Mouse (Mus musculus): ENCODE data around the gene Map10. TPM values are rescaled to one million over a fixed set of nuclear protein-coding genes. Genes with fewer than 3 reads are reported as not detected.

The Map10 gene
- polyA plus RNA-seq, 1 experiment from 2014 or later: 1.1 TPM

DNA sequence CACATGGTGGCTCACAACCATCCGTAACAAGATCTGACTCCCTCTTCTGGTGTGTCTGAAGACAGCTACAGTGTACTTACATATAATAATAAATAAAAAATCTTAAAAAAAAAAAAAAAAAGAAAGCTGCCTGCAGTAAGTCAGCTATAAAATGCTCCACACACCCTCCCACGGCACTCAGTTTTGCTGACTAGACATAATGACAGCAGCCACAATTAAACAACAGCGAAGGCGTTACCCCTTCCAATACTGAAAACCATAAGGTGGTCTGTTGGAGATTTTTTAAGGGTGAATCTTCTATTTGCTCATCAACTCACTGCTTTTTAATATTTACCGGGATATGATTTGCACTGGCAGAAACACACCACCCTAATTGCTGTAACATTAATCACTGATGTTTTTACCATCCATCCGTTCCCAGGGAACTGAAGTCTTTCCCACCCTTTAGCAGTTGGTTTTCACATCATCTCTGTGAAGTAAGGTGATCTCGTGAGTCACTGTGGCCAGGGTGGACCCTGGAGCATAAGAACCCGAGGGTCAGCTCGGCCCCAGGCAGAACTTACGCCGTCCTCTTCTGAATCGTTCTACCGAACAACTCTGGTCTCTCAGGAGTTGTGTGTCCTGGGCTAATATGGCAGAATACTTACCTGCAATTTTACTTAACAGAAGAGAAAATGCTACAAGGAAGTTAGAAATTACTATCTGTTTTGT lies 7.5 kb upstream of the Map10 start:
- no peak overlapping the region for H3K27ac ChIP-seq
- H3K4me3 ChIP-seq (ENCODE audit: inconsistent target): no peak overlapping the region
- H3K36me3 ChIP-seq (ENCODE audit: inconsistent target): no peaks in the 10 kb centered on the region
- no peaks in the 10 kb centered on the region for H3K79me2 ChIP-seq (ENCODE audit: inconsistent target)
- WGBS (ENCODE audit: missing documents): 96% methylated on average over 12 of the region's 13 CpGs

DNA sequence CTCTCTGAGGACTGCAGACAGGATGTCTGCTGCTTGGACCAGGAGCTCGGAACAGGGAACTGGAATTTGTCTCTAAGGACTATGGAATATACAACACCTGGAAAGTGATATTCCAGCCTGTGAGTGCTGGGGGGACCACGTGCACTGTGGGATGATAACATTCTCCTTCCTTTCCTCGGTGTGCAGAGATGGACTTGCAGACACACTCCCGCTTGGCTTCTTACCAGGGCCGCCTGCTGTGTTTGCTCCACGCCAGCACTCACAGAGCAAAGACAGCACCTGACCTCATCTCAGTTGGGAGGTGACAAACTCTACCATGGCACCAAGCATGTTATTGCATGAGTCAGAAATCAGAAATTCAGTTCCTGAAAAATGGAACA lies 7.0 kb upstream of the Map10 start:
- 91% methylated on average over 6 of the region's 6 CpGs for WGBS (ENCODE audit: missing documents)
- Histone ChIP-seq H3K36me3 (ENCODE audit: inconsistent target) (no peaks in the 10 kb centered on the region), H3K27ac (no peak overlapping the region), H3K4me3 (ENCODE audit: inconsistent target) (no peak overlapping the region), H3K79me2 (ENCODE audit: inconsistent target) (no peaks in the 10 kb centered on the region)

- H3K27ac ChIP-seq: no peak overlapping the region
- H3K79me2 ChIP-seq (ENCODE audit: inconsistent target): no peaks in the 10 kb centered on the region
- H3K36me3 ChIP-seq (ENCODE audit: inconsistent target): no peaks in the 10 kb centered on the region
- H3K4me3 ChIP-seq (ENCODE audit: inconsistent target): no peak overlapping the region
- 86% methylated on average over 8 of the region's 8 CpGs for WGBS (ENCODE audit: missing documents)
Observed at GRCm38 (mm10) chr8:125665183-125665875, 4.3 kb upstream of the Map10 start.

DNA sequence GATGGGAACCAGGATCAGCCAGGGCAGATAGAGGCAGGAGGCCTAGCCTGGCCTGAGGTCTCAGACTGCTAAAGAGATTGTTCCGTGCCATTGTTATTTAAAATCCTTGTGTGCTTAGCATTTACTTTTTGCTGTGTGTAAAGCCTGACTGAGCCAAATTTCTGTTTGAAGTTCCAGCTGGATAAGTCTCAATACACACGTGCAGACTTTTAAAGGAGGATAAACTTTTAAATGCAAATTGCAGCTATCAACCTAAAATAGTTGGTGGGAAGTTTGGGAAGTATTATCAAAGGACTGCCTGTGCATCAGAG lies 3.8 kb upstream of the Map10 start:
- H3K36me3 ChIP-seq (ENCODE audit: inconsistent target): no peaks in the 10 kb centered on the region
- H3K27ac ChIP-seq: no peak overlapping the region
- H3K4me3 ChIP-seq (ENCODE audit: inconsistent target): no peak overlapping the region
- no peaks in the 10 kb centered on the region for H3K79me2 ChIP-seq (ENCODE audit: inconsistent target)
- WGBS (ENCODE audit: missing documents): 94% methylated on average over 2 of the region's 2 CpGs

DNA sequence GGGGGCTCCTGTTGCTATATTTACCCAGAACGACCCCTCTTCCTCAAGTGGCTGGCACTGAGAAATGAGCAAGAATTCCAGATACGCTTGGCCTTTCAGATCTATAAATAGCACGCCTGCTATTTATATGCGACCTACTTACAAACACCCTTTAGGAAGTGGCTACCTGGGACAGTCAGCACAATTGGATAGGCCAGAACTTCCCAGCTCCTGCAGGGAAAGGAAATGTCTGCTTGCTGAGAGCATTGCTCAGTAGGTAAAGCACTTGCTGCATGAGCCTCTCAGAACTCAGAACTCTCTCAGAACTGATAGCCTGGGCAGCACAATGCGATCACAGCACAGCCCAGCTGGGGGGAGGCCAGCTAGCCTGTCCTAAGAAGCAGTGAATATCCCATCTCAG lies 3.4 kb upstream of the Map10 start:
- Histone ChIP-seq H3K27ac (no peak overlapping the region), H3K4me3 (ENCODE audit: inconsistent target) (no peak overlapping the region), H3K79me2 (ENCODE audit: inconsistent target) (no peaks in the 10 kb centered on the region), H3K36me3 (ENCODE audit: inconsistent target) (no peaks in the 10 kb centered on the region)
- WGBS (ENCODE audit: missing documents): 89% methylated on average over 5 of the region's 5 CpGs

DNA sequence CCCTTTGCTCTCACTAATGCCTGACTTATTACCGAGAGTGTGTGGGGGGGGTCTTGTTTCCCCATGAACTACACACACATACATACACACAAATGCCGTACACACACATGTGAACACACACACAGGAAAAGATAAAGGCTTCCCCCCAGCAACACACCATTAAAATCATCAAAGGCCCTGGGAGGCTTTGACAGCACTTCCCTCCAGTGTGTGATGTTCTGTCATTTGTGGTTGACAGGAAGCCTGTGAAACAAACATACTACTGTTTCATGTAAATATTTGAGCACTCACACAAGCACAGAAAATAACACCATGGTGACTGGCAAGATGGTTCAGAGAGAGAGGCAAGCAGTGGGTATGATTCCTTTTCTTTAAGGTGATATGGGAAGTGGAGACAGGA lies 2.4 kb upstream of the Map10 start:
- Histone ChIP-seq H3K36me3 (ENCODE audit: inconsistent target) (no peaks in the 10 kb centered on the region), H3K79me2 (ENCODE audit: inconsistent target) (no peaks in the 10 kb centered on the region), H3K27ac (no peak overlapping the region), H3K4me3 (ENCODE audit: inconsistent target) (no peak overlapping the region)
- 85% methylated on average over 2 of the region's 2 CpGs for WGBS (ENCODE audit: missing documents)

DNA sequence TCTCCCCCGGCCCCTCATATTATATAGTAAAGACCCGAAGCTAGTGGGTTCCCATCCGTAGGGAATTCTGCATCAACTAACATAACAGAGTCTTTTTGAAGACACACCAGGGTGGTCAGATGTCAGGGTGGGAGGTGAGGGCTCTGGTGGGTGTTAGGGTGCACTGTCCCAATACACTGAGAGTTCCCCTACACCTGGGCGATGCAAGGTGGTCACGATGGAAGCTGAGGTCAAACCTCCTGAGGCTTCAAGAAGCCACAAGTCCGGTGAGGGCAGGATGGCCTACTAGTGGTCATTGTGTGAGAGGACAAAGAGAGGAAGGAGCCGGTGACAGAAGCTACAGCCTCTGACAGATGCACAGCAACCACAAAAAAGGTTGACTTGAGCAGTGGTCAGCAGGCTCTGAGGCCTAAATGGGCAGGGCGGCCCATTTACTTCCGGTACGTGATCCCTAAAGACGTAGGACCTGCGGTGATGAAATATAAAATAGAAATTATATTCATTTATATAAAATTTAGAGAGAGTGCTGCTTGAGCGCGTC lies 389 bp upstream of the Map10 start:
- H3K36me3 ChIP-seq (ENCODE audit: inconsistent target): no peaks in the 10 kb centered on the region
- no peaks in the 10 kb centered on the region for H3K79me2 ChIP-seq (ENCODE audit: inconsistent target)
- 90% methylated on average over 14 of the region's 14 CpGs for WGBS (ENCODE audit: missing documents)
- H3K4me3 ChIP-seq (ENCODE audit: inconsistent target): no peak overlapping the region
- no peak overlapping the region for H3K27ac ChIP-seq

- H3K27ac ChIP-seq: no peak overlapping the region
- WGBS (ENCODE audit: missing documents): 97% methylated on average over 6 of the region's 6 CpGs
- no peaks in the 10 kb centered on the region for H3K36me3 ChIP-seq (ENCODE audit: inconsistent target)
- no peak overlapping the region for H3K4me3 ChIP-seq (ENCODE audit: inconsistent target)
- H3K79me2 ChIP-seq (ENCODE audit: inconsistent target): no peaks in the 10 kb centered on the region
Observed at GRCm38 (mm10) chr8:125670420-125670819, 802 bp downstream of the Map10 start.

DNA sequence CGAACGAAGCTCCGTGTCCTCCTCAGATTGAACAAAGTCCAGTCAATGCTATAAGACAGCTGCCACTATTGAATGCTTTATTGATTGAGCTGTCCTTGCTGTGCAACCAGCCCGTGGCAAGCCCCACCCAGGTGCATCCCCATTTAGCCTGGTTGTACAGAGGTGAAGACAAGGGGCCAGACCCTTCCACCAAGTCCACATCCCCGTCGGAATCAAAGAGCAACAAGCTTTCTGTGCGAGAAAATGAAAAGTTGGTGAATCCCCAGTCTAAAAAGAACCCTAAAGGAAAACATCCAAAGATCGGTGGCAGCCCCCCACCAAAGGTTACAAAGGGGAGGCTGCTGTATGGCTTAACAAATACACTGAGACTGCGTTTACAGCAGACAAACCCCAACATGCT lies 1.3 kb downstream of the Map10 start:
- Histone ChIP-seq H3K36me3 (ENCODE audit: inconsistent target) (no peaks in the 10 kb centered on the region), H3K27ac (no peak overlapping the region), H3K79me2 (ENCODE audit: inconsistent target) (no peaks in the 10 kb centered on the region), H3K4me3 (ENCODE audit: inconsistent target) (no peak overlapping the region)
- WGBS (ENCODE audit: missing documents): 90% methylated on average over 9 of the region's 9 CpGs

GRCm38 (mm10) chr8:125671371-125671770 lies 1.8 kb downstream of the Map10 start:
- 82% methylated on average over 5 of the region's 5 CpGs for WGBS (ENCODE audit: missing documents)
- H3K4me3 ChIP-seq (ENCODE audit: inconsistent target): no peak overlapping the region
- no peak overlapping the region for H3K27ac ChIP-seq
- H3K79me2 ChIP-seq (ENCODE audit: inconsistent target): no peaks in the 10 kb centered on the region
- no peaks in the 10 kb centered on the region for H3K36me3 ChIP-seq (ENCODE audit: inconsistent target)

- Histone ChIP-seq H3K79me2 (ENCODE audit: inconsistent target) (no peaks in the 10 kb centered on the region), H3K27ac (no peak overlapping the region)
- WGBS (ENCODE audit: missing documents): 93% methylated on average over 3 of the region's 3 CpGs
Observed at GRCm38 (mm10) chr8:125675796-125676195, 6.2 kb downstream of the Map10 start.

DNA sequence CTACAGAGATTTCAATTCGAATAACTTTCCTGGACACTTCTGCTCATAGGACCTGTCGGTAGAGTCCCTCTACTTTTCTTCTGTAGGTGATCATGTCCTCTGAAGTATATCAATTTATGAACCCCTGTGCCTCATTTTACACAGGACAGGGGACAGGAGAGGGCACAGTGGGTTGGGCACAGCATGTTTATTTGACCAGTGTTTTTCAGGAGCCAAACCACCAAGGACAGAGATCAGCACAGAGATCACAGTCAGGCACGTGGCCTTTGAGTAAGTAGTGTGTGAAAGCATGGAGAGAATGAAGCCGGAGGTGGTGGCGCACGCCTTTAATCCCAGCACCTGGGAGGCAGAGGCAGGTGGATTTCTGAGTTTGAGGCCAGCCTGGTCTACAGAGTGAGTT lies 7.9 kb downstream of the Map10 start:
- Histone ChIP-seq H3K4me3 (ENCODE audit: inconsistent target) (no peak overlapping the region), H3K79me2 (ENCODE audit: inconsistent target) (no peaks in the 10 kb centered on the region), H3K36me3 (ENCODE audit: inconsistent target) (no peaks in the 10 kb centered on the region), H3K27ac (no peak overlapping the region)
- 95% methylated on average over 6 of the region's 6 CpGs for WGBS (ENCODE audit: missing documents)

More at GRCm38 (mm10) chr8:125675796-125676195, 6.2 kb downstream of the Map10 start:
- Histone ChIP-seq H3K4me3 (ENCODE audit: inconsistent target) (no peak overlapping the region), H3K36me3 (ENCODE audit: inconsistent target) (no peaks in the 10 kb centered on the region)

DNA sequence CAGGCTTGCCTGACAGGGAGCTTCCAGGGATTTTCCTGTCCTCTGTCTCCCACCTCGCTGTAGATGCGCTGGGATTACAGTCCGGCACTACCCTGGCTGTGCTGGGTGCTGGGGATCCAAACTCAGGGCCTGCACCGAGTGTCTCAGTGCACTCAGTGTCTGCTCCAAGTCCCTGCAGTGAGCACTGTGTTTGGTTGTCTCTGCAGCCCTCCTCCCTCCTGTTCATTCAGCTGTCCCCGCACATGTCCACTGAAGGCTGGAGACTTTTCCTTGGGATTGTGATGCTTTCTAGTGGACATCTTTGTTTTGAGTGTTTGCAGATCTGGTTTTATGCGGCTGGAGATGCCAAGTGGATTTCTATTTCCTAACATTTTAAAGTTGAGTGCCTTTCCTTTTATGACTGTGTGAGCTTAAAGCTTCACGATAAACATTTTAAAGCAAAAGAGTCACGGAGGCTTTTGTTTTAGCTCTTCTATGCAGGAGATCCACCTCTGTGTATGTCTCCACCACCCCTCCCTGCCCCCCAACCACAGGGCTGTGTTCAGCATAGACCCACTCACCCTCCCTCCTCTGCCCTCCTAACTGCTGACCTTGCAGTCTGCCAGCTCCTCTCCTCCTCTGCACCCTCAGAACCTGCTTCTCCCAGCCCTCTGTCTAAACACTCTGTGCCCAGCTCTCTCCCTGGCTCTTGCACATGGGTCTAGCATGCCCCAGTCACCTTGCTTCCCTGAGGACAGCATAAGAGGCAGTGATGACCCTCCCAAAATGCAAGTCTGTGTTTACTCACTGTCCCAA lies 9.4 kb downstream of the Map10 start:
- Histone ChIP-seq H3K27ac (no peak overlapping the region), H3K79me2 (ENCODE audit: inconsistent target) (no peaks in the 10 kb centered on the region), H3K4me3 (ENCODE audit: inconsistent target) (no peak overlapping the region), H3K36me3 (ENCODE audit: inconsistent target) (no peaks in the 10 kb centered on the region)
- 98% methylated on average over 8 of the region's 8 CpGs for WGBS (ENCODE audit: missing documents)

DNA sequence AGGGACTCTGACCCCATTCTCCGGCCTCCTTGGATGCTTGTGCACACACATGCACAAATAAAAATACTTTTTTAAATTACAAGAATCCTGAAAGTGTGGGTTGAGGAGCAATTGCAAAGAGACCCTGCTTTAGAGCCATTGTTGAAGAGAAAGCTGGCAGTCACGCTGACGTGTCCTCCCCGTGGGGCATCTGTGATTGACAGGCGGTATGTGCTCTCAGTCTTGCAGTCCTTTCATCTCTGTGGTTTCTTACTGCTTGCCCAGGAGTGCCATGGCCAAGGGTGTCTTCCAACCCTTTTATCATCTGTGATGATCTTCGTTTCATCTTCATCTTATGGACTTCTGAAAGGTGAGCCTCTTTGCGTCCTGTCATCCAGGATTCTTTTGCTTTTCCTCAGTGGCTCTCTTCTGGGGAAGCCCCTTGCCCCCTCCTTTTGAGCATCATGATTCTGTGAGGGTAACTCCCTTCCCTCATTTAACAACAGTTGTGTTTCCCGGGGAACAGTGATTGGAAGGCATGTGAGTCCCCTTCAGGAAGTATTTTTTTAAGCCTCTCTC lies 11.3 kb downstream of the Map10 start:
- Histone ChIP-seq H3K36me3 (ENCODE audit: inconsistent target) (no peaks in the 10 kb centered on the region), H3K79me2 (ENCODE audit: inconsistent target) (no peaks in the 10 kb centered on the region), H3K27ac (no peak overlapping the region), H3K4me3 (ENCODE audit: inconsistent target) (no peak overlapping the region)
- WGBS (ENCODE audit: missing documents): 81% methylated on average over 8 of the region's 8 CpGs
